Mouse (Mus musculus) MEL (cell line): Measurements from ENCODE around the gene Gpr108. TPM values are rescaled to one million over a fixed set of nuclear protein-coding genes. Genes with fewer than 3 reads are reported as not detected.

ENCODE experiments used
- DNase-seq: peaks from one replicate; pipeline ENCODE4 v3.0.0; 2011; ENCODE audit warnings: low read depth, low spot score
- H3K27ac ChIP-seq: 2 replicates; pipeline ENCODE4 v1.5.1; 2012; ENCODE audit warnings: low read depth, mild to moderate bottlenecking, control low read depth, low read length, moderate library complexity; ENCODE audit not compliant: control insufficient read depth
- H3K27me3 ChIP-seq, 2 experiments: fragments of 150-350 bp in 1 of 2; sonication (generic) in 1 of 2; 2 replicates each; pipeline ENCODE4 v1.6.1; 2012; ENCODE audit warnings: low read length in 2 of 2, mild to moderate bottlenecking in 2 of 2, improper control_type of control experiment in 1 of 2, moderate library complexity in 1 of 2; ENCODE audit not compliant: insufficient read depth in 2 of 2, control insufficient read depth in 1 of 2
- H3K36me3 ChIP-seq, 2 experiments: 2 replicates each; pipeline ENCODE4 v1.6.1; 2012 to 2014; ENCODE audit warnings: low read length in 2 of 2, improper control_type of control experiment in 1 of 2, inconsistent platforms in 1 of 2, mild to moderate bottlenecking in 1 of 2; ENCODE audit not compliant: insufficient read depth in 2 of 2, control insufficient read depth in 1 of 2
- H3K4me1 ChIP-seq, 2 experiments: fragments of 150-350 bp in 1 of 2; sonication (generic) in 1 of 2; 2 replicates each; pipeline ENCODE4 v1.6.1; 2012; ENCODE audit warnings: low read length in 2 of 2, improper control_type of control experiment in 1 of 2, mild to moderate bottlenecking in 1 of 2; ENCODE audit not compliant: insufficient read depth in 2 of 2, control insufficient read depth in 1 of 2
- H3K4me3 ChIP-seq, 2 experiments: fragments of 150-350 bp in 1 of 2; sonication (generic) in 1 of 2; 2 replicates each; pipeline ENCODE4 v1.5.1; 2012; ENCODE audit warnings: low read depth in 2 of 2, low read length in 2 of 2, mild to moderate bottlenecking in 2 of 2, moderate library complexity in 2 of 2, control low read depth in 1 of 2, improper control_type of control experiment in 1 of 2; ENCODE audit not compliant: control insufficient read depth in 1 of 2, insufficient read depth in 1 of 2
- H3K79me2 ChIP-seq: 2 replicates; pipeline ENCODE4 v1.6.1; 2012; ENCODE audit warnings: mild to moderate bottlenecking, low read length, moderate library complexity; ENCODE audit not compliant: control insufficient read depth, poor library complexity, insufficient read depth
- H3K9ac ChIP-seq: 2 replicates; pipeline ENCODE4 v1.6.1; 2012; ENCODE audit warnings: low read depth, mild to moderate bottlenecking, control low read depth, low read length, moderate library complexity; ENCODE audit not compliant: control insufficient read depth, poor library complexity, severe bottlenecking
- H3K9me3 ChIP-seq: fragments of 150-350 bp; sonication (generic); replicated peaks from 2 replicates; pipeline ENCODE4 v1.6.1; 2012; ENCODE audit warnings: mild to moderate bottlenecking, low read length, improper control_type of control experiment, moderate library complexity; ENCODE audit not compliant: insufficient read depth
- BHLHE40 ChIP-seq: IDR thresholded peaks from 2 replicates; pipeline ENCODE4 v1.6.1; 2012; ENCODE audit warnings: low read depth, mild to moderate bottlenecking, inconsistent platforms, low read length, improper control_type of control experiment, borderline replicate concordance
- CHD1 ChIP-seq: IDR thresholded peaks from 2 replicates; pipeline ENCODE4 v1.6.1; 2012; ENCODE audit warnings: low read depth, mild to moderate bottlenecking, inconsistent platforms, low read length, improper control_type of control experiment
- CHD2 ChIP-seq: IDR thresholded peaks from 2 replicates; pipeline ENCODE4 v1.6.1; 2011; ENCODE audit warnings: low read length, improper control_type of control experiment
- E2F4 ChIP-seq: IDR thresholded peaks from 2 replicates; pipeline ENCODE4 v1.6.1; 2011; ENCODE audit warnings: low read depth, low read length, improper control_type of control experiment, borderline replicate concordance
- ELF1 ChIP-seq: IDR thresholded peaks from 2 replicates; pipeline ENCODE4 v1.6.1; 2014; ENCODE audit warnings: low read depth, mild to moderate bottlenecking, inconsistent platforms, low read length, improper control_type of control experiment, moderate library complexity
- ETS1 ChIP-seq: IDR thresholded peaks from 2 replicates; pipeline ENCODE4 v1.6.1; 2012; ENCODE audit warnings: low read depth, mild to moderate bottlenecking, inconsistent platforms, low read length, improper control_type of control experiment, moderate library complexity
- GABPA ChIP-seq: IDR thresholded peaks from 2 replicates; pipeline ENCODE4 v1.6.1; 2012; ENCODE audit warnings: low read depth, mild to moderate bottlenecking, inconsistent platforms, low read length, improper control_type of control experiment, moderate library complexity
- HCFC1 ChIP-seq: IDR thresholded peaks from 2 replicates; pipeline ENCODE4 v1.6.1; 2012; ENCODE audit warnings: low read depth, mild to moderate bottlenecking, inconsistent platforms, low read length, improper control_type of control experiment, moderate library complexity
- JUND ChIP-seq: IDR thresholded peaks from 2 replicates; pipeline ENCODE4 v1.6.1; 2011; ENCODE audit warnings: low read depth, mild to moderate bottlenecking, improper control_type of control experiment, low read length
- KAT2A ChIP-seq: conservative IDR thresholded peaks from 2 replicates; pipeline ENCODE4 v1.6.1; 2012; ENCODE audit warnings: low read depth, low read length, improper control_type of control experiment, inconsistent platforms
- MEF2A ChIP-seq: IDR thresholded peaks from 2 replicates; pipeline ENCODE4 v1.6.1; 2014; ENCODE audit warnings: low read depth, mild to moderate bottlenecking, inconsistent platforms, low read length, improper control_type of control experiment; ENCODE audit not compliant: poor library complexity, insufficient replicate concordance, severe bottlenecking; ENCODE audit errors: extremely low read depth
- NELFE ChIP-seq: IDR thresholded peaks from 2 replicates; pipeline ENCODE4 v1.6.1; 2011; ENCODE audit warnings: low read depth, low read length, improper control_type of control experiment
- NRF1 ChIP-seq: IDR thresholded peaks from 2 replicates; pipeline ENCODE4 v1.6.1; 2014; ENCODE audit warnings: low read depth, mild to moderate bottlenecking, inconsistent platforms, low read length, improper control_type of control experiment, moderate library complexity; ENCODE audit not compliant: poor library complexity, insufficient read depth, severe bottlenecking
- POLR2AphosphoS2 ChIP-seq: IDR thresholded peaks from 2 replicates; pipeline ENCODE4 v1.6.1; 2011; ENCODE audit warnings: low read length, improper control_type of control experiment
- SIN3A ChIP-seq: IDR thresholded peaks from 2 replicates; pipeline ENCODE4 v1.6.1; 2012; ENCODE audit warnings: low read length, improper control_type of control experiment, inconsistent platforms
- SMC3 ChIP-seq: IDR thresholded peaks from 2 replicates; pipeline ENCODE4 v1.6.1; 2011; ENCODE audit warnings: low read depth, low read length, improper control_type of control experiment
- TBP ChIP-seq: IDR thresholded peaks from 2 replicates; pipeline ENCODE4 v1.8.0; 2011; ENCODE audit warnings: low read depth, low read length, improper control_type of control experiment
- TCF12 ChIP-seq: IDR thresholded peaks from 2 replicates; pipeline ENCODE4 v1.6.1; 2014; ENCODE audit warnings: low read depth, mild to moderate bottlenecking, inconsistent platforms, low read length, improper control_type of control experiment, moderate library complexity
- UBTF ChIP-seq: IDR thresholded peaks from 2 replicates; pipeline ENCODE4 v1.6.1; 2012; ENCODE audit warnings: low read depth, mild to moderate bottlenecking, inconsistent platforms, low read length, improper control_type of control experiment, moderate library complexity, borderline replicate concordance; ENCODE audit not compliant: insufficient read depth
- USF1 ChIP-seq: IDR thresholded peaks from 2 replicates; pipeline ENCODE4 v1.6.1; 2014; ENCODE audit warnings: low read depth, mild to moderate bottlenecking, inconsistent platforms, low read length, improper control_type of control experiment, moderate library complexity
- USF2 ChIP-seq, 2 experiments: IDR thresholded peaks; 2 replicates each; pipeline ENCODE4 v1.6.1; 2011 to 2012; ENCODE audit warnings: improper control_type of control experiment in 2 of 2, low read length in 2 of 2, borderline replicate concordance in 1 of 2, inconsistent platforms in 1 of 2, low read depth in 1 of 2, mild to moderate bottlenecking in 1 of 2; ENCODE audit not compliant: insufficient read depth in 1 of 2
- ZC3H11A ChIP-seq: IDR thresholded peaks from 2 replicates; pipeline ENCODE4 v1.6.1; 2012; ENCODE audit warnings: low read depth, mild to moderate bottlenecking, inconsistent platforms, low read length, improper control_type of control experiment
- ZKSCAN1 ChIP-seq: IDR thresholded peaks from 2 replicates; pipeline ENCODE4 v1.6.1; 2012; ENCODE audit warnings: low read depth, mild to moderate bottlenecking, inconsistent platforms, low read length, improper control_type of control experiment, moderate library complexity
- ZNF384 ChIP-seq: IDR thresholded peaks from 2 replicates; pipeline ENCODE4 v1.6.1; 2012; ENCODE audit warnings: low read depth, mild to moderate bottlenecking, inconsistent platforms, low read length, improper control_type of control experiment
- polyA plus RNA-seq, 2 experiments: library from polyadenylated mRNA; stranded (reverse) in 1 of 2; unstranded in 1 of 2; fragments of >175 nt in 1 of 2; fragments of >200 nt in 1 of 2; gene quantifications; 2 replicates each; pipeline versions ENCODE4 v1.2.1 to v1.2.4; 2012; ENCODE audit warnings: low replicate concordance in 2 of 2, low read depth in 1 of 2; ENCODE audit not compliant: insufficient read length in 2 of 2, insufficient read depth in 1 of 2, missing spikeins in 1 of 2
- total RNA-seq: library from RNA; depleted of rRNA; stranded (reverse); fragments of 300-350 nt; gene quantifications from 2 replicates; pipeline ENCODE4 v1.2.3, GENCODE M21; 2012

Gene Gpr108
- total and polyA plus RNA-seq, 3 experiments: 21.8 to 35.9 TPM; not detected in 1

GRCm38 (mm10) chr17:57230728-57231125 is 17.5 kb downstream of the Gpr108 start:
- H3K9me3 ChIP-seq: no peaks in the 10 kb centered on the region
- TF ChIP-seq USF1: no peak
- no peak for TF ChIP-seq ZC3H11A
- TF ChIP-seq ETS1: no peak
- TF ChIP-seq GABPA: no peak
- no peak for TF ChIP-seq JUND
- TF ChIP-seq BHLHE40: no peak
- no peak for TF ChIP-seq TBP
- TF ChIP-seq MEF2A: no peak
- no peak for TF ChIP-seq HCFC1
- no peak for TF ChIP-seq UBTF
- TF ChIP-seq E2F4: no peak
- TF ChIP-seq TCF12: no peak
- no peak for TF ChIP-seq CHD2
- no peak for TF ChIP-seq ZNF384
- no peak for TF ChIP-seq NELFE
- no peak for TF ChIP-seq ZKSCAN1
- no peak for TF ChIP-seq NRF1
- TF ChIP-seq, all 39 proteins: peak for 0
- Histone ChIP-seq H3K36me3 (peaks cover 0 to 6% of the 10 kb centered on the region in 2 experiments; a peak in 2 of 4 replicates), H3K27me3 (no peaks in the 10 kb centered on the region), H3K4me3 (no peak overlapping the region), H3K9ac (no peak overlapping the region), H3K79me2 (no peaks in the 10 kb centered on the region), H3K27ac (no peak overlapping the region), H3K4me1 (peaks cover 4 to 7% of the 10 kb centered on the region in 2 experiments)
- no peak for DNase-seq

- Histone ChIP-seq H3K9ac (no peak overlapping the region), H3K9me3 (no peaks in the 10 kb centered on the region), H3K79me2 (no peaks in the 10 kb centered on the region), H3K4me1 (peaks cover 4 to 7% of the 10 kb centered on the region in 2 experiments), H3K27ac (no peak overlapping the region), H3K4me3 (no peak overlapping the region), H3K36me3 (peaks cover 0 to 6% of the 10 kb centered on the region in 2 experiments; a peak in 2 of 4 replicates), H3K27me3 (no peaks in the 10 kb centered on the region)
- TF ChIP-seq POLR2AphosphoS2 (no peak), HCFC1 (no peak), ZC3H11A (no peak), SIN3A (no peak), SMC3 (no peak), CHD2 (no peak), ETS1 (no peak), USF2 (IDR thresholded peaks at IDR 0.05; ENCODE audit: borderline replicate concordance in 1 of 2, insufficient read depth in 1 of 2, low read depth in 1 of 2, low read length in 2 of 2) (no peak), NELFE (no peak), UBTF (no peak), KAT2A (no peak), ZKSCAN1 (no peak), ELF1 (no peak), CHD1 (no peak), GABPA (no peak)
- no peak for DNase-seq
Measured at GRCm38 (mm10) chr17:57229851-57230727, 18.2 kb downstream of the Gpr108 start.
